Mouse (Mus musculus) ES-E14 (cell line): ENCODE results near the gene Six3.

Source experiments
- CHD2 ChIP-seq: IDR thresholded peaks from 2 replicates; pipeline ENCODE4 v1.6.1; 2014; ENCODE audit warnings: mild to moderate bottlenecking, low read depth, low read length, inconsistent platforms
- HCFC1 ChIP-seq: IDR thresholded peaks from 2 replicates; pipeline ENCODE4 v1.6.1; 2012; ENCODE audit warnings: low read length, inconsistent platforms, borderline replicate concordance; ENCODE audit not compliant: insufficient read depth

DNA sequence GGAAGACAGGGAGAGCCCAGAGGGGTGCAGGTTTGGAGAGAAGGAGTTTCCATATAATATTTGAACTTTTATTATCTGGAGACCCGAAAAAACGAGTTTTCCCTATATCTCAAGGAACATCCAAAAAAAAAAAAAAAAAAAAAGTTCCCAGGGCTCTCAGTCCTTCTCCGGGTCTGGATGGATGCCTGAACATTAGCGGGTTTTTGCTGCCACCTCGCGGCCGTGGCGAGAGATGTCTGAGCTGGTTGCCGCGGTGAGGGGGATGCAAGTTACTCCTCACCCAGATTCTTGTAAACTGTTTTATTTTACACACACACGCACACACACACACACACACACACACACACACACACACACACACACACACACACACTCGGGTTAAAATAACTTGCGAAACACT, 20.2 kb downstream of the Six3 start:
- no peak for TF ChIP-seq HCFC1
- TF ChIP-seq CHD2, result no peak
